Mouse (Mus musculus): Measurements from ENCODE around the gene Gsc2. TPM values are rescaled to one million over a fixed set of nuclear protein-coding genes. Genes with fewer than 3 reads are reported as not detected.

Gene Gsc2
- polyA plus RNA-seq, 2 experiments = 0.10 TPM; not detected in 1

DNA sequence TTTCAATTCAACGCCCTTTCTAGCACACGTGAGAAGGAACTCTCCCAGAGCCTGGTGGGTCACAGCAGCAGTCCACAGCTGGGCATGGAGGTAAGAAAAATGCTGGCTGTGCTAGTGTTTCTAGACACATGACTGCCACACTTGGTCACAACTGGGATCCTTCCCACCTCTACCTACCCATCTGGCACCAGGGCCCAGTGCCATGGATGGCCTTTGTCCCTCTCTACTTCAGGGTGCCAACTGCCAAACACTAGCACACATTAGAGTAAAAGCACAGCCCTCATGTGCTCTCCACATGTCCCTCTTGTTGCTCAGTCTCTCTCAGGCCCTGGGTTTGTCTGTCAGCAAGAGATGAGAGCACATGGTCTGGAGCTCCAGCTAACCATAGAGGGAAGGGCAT is 14.8 kb upstream of the Gsc2 start:
- no peak for TF ChIP-seq POLR2A (IDR thresholded peaks at IDR 0.05; ENCODE audit: borderline replicate concordance, extremely low read depth, insufficient read depth, insufficient read length)
- 64% methylated on average over 2 of the region's 2 CpGs for WGBS
- DNase-seq (ENCODE audit: low spot score) = no peak
- no peaks in the 10 kb centered on the region for H3K9me3 ChIP-seq (ENCODE audit: control insufficient read depth, low read length)
- peaks cover 14% of the 10 kb centered on the region for H3K36me3 ChIP-seq (ENCODE audit: control insufficient read depth, insufficient read depth, low read length)
- H3K4me1 ChIP-seq (ENCODE audit: control insufficient read depth, insufficient read depth, low read length) = no peaks in the 10 kb centered on the region
- no peak overlapping the region for H3K4me2 ChIP-seq (replicated peaks; ENCODE audit: low read depth, low read length, severe bottlenecking)
- no peak overlapping the region for H3K4me3 ChIP-seq (replicated peaks; ENCODE audit: low read length)
- H3K27me3 ChIP-seq (ENCODE audit: control insufficient read depth, insufficient read depth, low read length) = no peaks in the 10 kb centered on the region
- ATAC-seq (ENCODE audit: low FRiP score, low read depth) = no peak
- no peak overlapping the region for H3K9ac ChIP-seq (ENCODE audit: low read depth, low read length, severe bottlenecking)
- H3K27ac ChIP-seq (replicated peaks; ENCODE audit: low read depth, low read length) = no peak overlapping the region

DNA sequence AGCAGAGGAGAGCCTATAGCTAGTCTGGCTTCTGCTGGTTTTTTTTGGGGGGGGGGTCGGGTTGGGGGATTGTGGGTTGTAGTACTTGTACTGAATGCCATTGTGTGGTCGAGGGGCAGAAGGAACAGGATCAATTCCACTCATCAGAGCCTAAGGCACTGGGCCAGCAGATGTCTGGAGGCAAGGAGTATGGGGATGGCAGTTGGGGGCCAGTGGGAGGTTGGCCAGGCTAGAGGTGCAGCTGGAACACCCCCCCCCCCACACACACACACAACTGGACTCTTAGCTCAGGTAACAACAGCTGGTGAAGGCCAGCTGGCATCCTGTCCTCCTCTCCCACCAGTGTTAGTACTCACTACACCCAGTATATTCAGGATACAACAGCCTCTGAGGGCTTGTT is 14.4 kb upstream of the Gsc2 start:
- H3K9me3 ChIP-seq (ENCODE audit: control insufficient read depth, low read length) = no peaks in the 10 kb centered on the region

DNA sequence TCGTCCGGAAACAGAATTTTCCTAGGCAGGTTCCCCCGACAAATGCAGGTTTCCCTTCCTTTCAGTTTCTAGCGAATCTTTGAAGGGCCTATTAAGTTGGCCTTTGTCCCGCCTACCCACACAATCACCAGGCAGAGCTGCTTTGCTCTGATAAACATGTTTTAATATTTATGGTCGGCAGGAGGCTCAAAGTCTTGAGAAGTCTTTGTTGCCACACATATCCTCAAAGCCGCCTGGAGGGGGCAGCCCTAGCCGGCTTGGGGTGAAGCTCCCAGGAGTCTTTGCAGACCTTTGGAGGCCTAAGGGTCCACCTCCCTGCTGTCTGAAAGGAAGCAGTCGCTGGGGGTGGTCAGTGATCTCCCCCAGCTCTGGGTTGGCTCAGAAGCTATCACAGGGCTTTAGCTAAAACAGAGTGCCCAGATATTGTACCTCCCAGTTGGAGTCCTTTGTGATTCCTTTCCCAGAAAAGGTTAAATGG is 13.8 kb upstream of the Gsc2 start:
- Histone ChIP-seq H3K27ac (replicated peaks; ENCODE audit: low read depth, low read length) (peak overlapping the region; percentile 56; the same call in 1 of the 2 replicates), H3K27me3 (ENCODE audit: control insufficient read depth, insufficient read depth, low read length) (no peaks in the 10 kb centered on the region), H3K9ac (ENCODE audit: low read depth, low read length, severe bottlenecking) (peak overlapping the region; percentile 80), H3K36me3 (ENCODE audit: control insufficient read depth, insufficient read depth, low read length) (peaks cover 14% of the 10 kb centered on the region), H3K4me2 (replicated peaks; ENCODE audit: low read depth, low read length, severe bottlenecking) (peak overlapping the region; percentile 97), H3K4me1 (ENCODE audit: control insufficient read depth, insufficient read depth, low read length) (no peaks in the 10 kb centered on the region), H3K4me3 (replicated peaks; ENCODE audit: low read length) (peak overlapping the region; percentile 88), H3K9me3 (ENCODE audit: control insufficient read depth, low read length) (no peaks in the 10 kb centered on the region)
- ATAC-seq (ENCODE audit: low FRiP score, low read depth) (peak; percentile 31), DNase-seq (ENCODE audit: low spot score) (peak; percentile 77)
- no peak for TF ChIP-seq POLR2A (IDR thresholded peaks at IDR 0.05; ENCODE audit: borderline replicate concordance, extremely low read depth, insufficient read depth, insufficient read length)
- 0% methylated on average over 9 of the region's 9 CpGs for WGBS

More for the DNA sequence above, 14.4 kb upstream of the Gsc2 start:
- no peak overlapping the region; the same call in 1 of the 2 replicates for H3K4me2 ChIP-seq (replicated peaks; ENCODE audit: low read depth, low read length, severe bottlenecking)
- no peak overlapping the region for H3K27ac ChIP-seq (replicated peaks; ENCODE audit: low read depth, low read length)
- no peak overlapping the region for H3K4me3 ChIP-seq (replicated peaks; ENCODE audit: low read length)
- WGBS = 27% methylated on average over 2 of the region's 2 CpGs
- no peak for ATAC-seq (ENCODE audit: low FRiP score, low read depth)
- no peak overlapping the region for H3K9ac ChIP-seq (ENCODE audit: low read depth, low read length, severe bottlenecking)
- H3K4me1 ChIP-seq (ENCODE audit: control insufficient read depth, insufficient read depth, low read length) = no peaks in the 10 kb centered on the region
- no peak for DNase-seq (ENCODE audit: low spot score)
- no peak for TF ChIP-seq POLR2A (IDR thresholded peaks at IDR 0.05; ENCODE audit: borderline replicate concordance, extremely low read depth, insufficient read depth, insufficient read length)
- H3K27me3 ChIP-seq (ENCODE audit: control insufficient read depth, insufficient read depth, low read length) = no peaks in the 10 kb centered on the region
- H3K36me3 ChIP-seq (ENCODE audit: control insufficient read depth, insufficient read depth, low read length) = peaks cover 14% of the 10 kb centered on the region

DNA sequence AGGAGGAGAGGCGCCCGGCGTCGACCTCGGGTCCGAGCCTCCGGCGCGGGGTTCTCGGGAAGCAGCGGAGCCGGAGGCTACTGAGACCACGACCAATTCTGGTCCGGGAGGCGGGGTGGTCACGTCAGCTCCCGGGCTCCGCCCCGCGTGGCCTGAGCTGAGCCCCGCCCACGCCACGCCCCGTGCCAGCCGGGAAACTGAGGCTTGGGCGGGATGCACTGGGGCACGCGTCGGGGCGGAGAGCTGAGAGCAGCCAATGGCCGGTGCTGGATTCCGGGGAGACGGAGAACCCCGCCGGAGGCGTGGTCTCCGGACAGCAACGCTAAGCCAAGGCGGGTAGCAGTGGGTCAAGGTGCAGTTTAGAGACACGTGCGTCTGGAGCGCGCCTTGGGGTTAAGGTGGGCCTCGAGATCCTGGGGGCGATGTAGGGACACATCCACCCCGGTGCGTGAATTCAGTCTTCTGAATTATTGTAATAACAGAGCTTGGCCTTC is 13.3 kb upstream of the Gsc2 start, which contains the start of gene Slc25a1:
Gene Slc25a1, minus strand, starts transcription at position 133 of the 494 bp plus-strand sequence.
- Histone ChIP-seq H3K27ac (replicated peaks; ENCODE audit: low read depth, low read length) (peak within 1 kb of the TSS; percentile 56), H3K36me3 (ENCODE audit: control insufficient read depth, insufficient read depth, low read length) (peaks cover 14% of the 10 kb centered on the region), H3K27me3 (ENCODE audit: control insufficient read depth, insufficient read depth, low read length) (no peaks in the 10 kb centered on the region), H3K9ac (ENCODE audit: low read depth, low read length, severe bottlenecking) (peak within 1 kb of the TSS; percentile 80), H3K4me1 (ENCODE audit: control insufficient read depth, insufficient read depth, low read length) (no peaks in the 10 kb centered on the region), H3K4me3 (replicated peaks; ENCODE audit: low read length) (peak within 1 kb of the TSS; percentile 88), H3K9me3 (ENCODE audit: control insufficient read depth, low read length) (no peaks in the 10 kb centered on the region), H3K4me2 (replicated peaks; ENCODE audit: low read depth, low read length, severe bottlenecking) (peak within 1 kb of the TSS; percentile 97)
- under 1% methylated on average over 37 of the region's 47 CpGs for WGBS
- peak; percentile 60 for DNase-seq (ENCODE audit: low spot score)
- peak; percentile 79 for ATAC-seq (ENCODE audit: low FRiP score, low read depth)
- TF ChIP-seq POLR2A (IDR thresholded peaks at IDR 0.05; ENCODE audit: borderline replicate concordance, extremely low read depth, insufficient read depth, insufficient read length) = no peak

DNA sequence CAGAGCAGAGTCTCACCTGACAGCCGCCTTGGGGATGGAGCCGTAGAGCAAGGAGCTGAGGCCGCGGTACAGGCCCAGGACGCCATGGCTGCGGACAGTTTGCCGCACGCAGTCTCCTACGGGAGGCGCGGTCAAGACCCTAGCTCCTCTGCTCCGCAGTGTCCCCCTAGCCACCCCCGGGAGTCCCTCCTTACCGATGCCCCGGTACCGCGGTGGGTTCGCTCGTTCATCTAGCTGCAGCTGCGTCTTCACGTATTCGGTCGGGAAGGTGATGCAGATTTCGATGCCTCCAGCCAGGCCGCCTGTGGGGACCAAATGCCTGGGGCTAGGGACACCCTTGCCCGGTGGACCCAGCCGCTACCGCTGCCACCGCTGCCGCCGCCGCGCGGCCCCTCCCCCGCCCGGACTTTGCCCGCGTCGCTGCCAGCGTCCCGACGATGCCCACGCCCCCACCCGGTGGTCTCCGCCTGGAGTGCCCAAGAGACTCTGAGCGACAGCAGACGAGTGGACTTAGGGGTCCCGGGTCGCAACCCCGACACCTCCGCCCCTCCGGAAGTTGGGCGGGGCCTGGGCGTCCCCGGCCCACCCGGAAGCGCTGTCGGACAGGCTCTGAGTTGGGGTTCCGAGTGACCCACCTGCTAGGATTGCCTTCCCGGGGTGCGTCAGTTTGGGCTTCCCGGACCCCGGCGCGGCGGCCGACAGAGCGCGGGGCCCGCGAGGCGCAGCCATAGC is 12.7 kb upstream of the Gsc2 start:
- peaks cover 2% of the 10 kb centered on the region for H3K4me1 ChIP-seq (ENCODE audit: control insufficient read depth, insufficient read depth, low read length)
- no peak for TF ChIP-seq POLR2A (IDR thresholded peaks at IDR 0.05; ENCODE audit: borderline replicate concordance, extremely low read depth, insufficient read depth, insufficient read length)
- H3K4me3 ChIP-seq (replicated peaks; ENCODE audit: low read length) = peak overlapping the region; percentile 88
- H3K9me3 ChIP-seq (ENCODE audit: control insufficient read depth, low read length) = no peaks in the 10 kb centered on the region
- peak overlapping the region; percentile 97 for H3K4me2 ChIP-seq (replicated peaks; ENCODE audit: low read depth, low read length, severe bottlenecking)
- WGBS = 0% methylated on average over 57 of the region's 72 CpGs
- ATAC-seq (ENCODE audit: low FRiP score, low read depth) (peak; percentile 66), DNase-seq (ENCODE audit: low spot score) (no peak)
- H3K36me3 ChIP-seq (ENCODE audit: control insufficient read depth, insufficient read depth, low read length) = peaks cover 14% of the 10 kb centered on the region
- peak overlapping the region; percentile 80 for H3K9ac ChIP-seq (ENCODE audit: low read depth, low read length, severe bottlenecking)
- H3K27ac ChIP-seq (replicated peaks; ENCODE audit: low read depth, low read length) = peak overlapping the region; percentile 56
- no peaks in the 10 kb centered on the region for H3K27me3 ChIP-seq (ENCODE audit: control insufficient read depth, insufficient read depth, low read length)

Measured in limb, embryonic 14.5 days (tissue).